Mouse (Mus musculus) lung, embryonic 14.5 days (tissue): ENCODE data around the gene Nipsnap3a. TPM values are rescaled to one million over a fixed set of nuclear protein-coding genes. Genes with fewer than 3 reads are reported as not detected.

ENCODE experiments used
- ATAC-seq: fragments of 200-750 bp; cut with Nextera tagmentation; 2 replicates; pipeline ENCODE4 v1.8.0; 2017; ENCODE audit warnings: mild to moderate bottlenecking, moderate TSS enrichment, moderate library complexity; ENCODE audit not compliant: insufficient read depth
- DNase-seq: peaks from one replicate; pipeline ENCODE4 v3.0.0-alpha.2; 2015
- H3K27ac ChIP-seq: fragments of 300-500 bp; sonication (generic); 2 replicates; pipeline ENCODE4 v1.5.1; 2014; ENCODE audit warnings: low read depth, mild to moderate bottlenecking, moderate library complexity
- H3K27me3 ChIP-seq: fragments of 300-500 bp; sonication (generic); 2 replicates; pipeline ENCODE4 v1.6.1; 2014; ENCODE audit warnings: low read length, control low read depth; ENCODE audit not compliant: insufficient read depth
- H3K36me3 ChIP-seq: fragments of 300-500 bp; sonication (generic); 2 replicates; pipeline ENCODE4 v1.6.1; 2014; ENCODE audit warnings: control low read depth; ENCODE audit not compliant: insufficient read depth
- H3K4me1 ChIP-seq: fragments of 300-500 bp; sonication (generic); 2 replicates; pipeline ENCODE4 v1.6.1; 2014; ENCODE audit warnings: antibody characterized with exemption, control low read depth; ENCODE audit not compliant: insufficient read depth
- H3K4me2 ChIP-seq: fragments of 300-500 bp; sonication (generic); 2 replicates; pipeline ENCODE4 v1.6.1; 2014; ENCODE audit warnings: mild to moderate bottlenecking
- H3K4me3 ChIP-seq: fragments of 300-500 bp; sonication (generic); 2 replicates; pipeline ENCODE4 v1.5.1; 2014; ENCODE audit warnings: low read depth, low read length
- H3K9ac ChIP-seq: fragments of 300-500 bp; sonication (generic); 2 replicates; pipeline ENCODE4 v1.6.1; 2014
- H3K9me3 ChIP-seq: fragments of 300-500 bp; sonication (generic); 2 replicates; pipeline ENCODE4 v1.6.1; 2016; ENCODE audit warnings: low read depth, low read length, control low read depth
- CTCF ChIP-seq: IDR thresholded peaks from 2 replicates; pipeline ENCODE4 v1.5.1; 2016; ENCODE audit warnings: antibody characterized with exemption, low read depth
- WGBS: fragments of 180-500 bp; shearing (Covaris S2); extraction: QIAGEN DNeasy Blood & Tissue Kit; methylation state at CpG from one replicate; pipeline ENCODE4 v1.1.7; 2014; 5-methylcytosine and 5-hydroxymethylcytosine counted together
- polyA plus RNA-seq: library from polyadenylated mRNA; unstranded; fragments of >200 nt; fragmentation: Nextera tagmentation; extraction: Ambion mirVana; gene quantifications from 2 replicates; pipeline ENCODE4 v1.2.1, GENCODE M21; 2014

Nipsnap3a gene
- polyA plus RNA-seq, 1 experiment from 2014 or later = not detected

DNA sequence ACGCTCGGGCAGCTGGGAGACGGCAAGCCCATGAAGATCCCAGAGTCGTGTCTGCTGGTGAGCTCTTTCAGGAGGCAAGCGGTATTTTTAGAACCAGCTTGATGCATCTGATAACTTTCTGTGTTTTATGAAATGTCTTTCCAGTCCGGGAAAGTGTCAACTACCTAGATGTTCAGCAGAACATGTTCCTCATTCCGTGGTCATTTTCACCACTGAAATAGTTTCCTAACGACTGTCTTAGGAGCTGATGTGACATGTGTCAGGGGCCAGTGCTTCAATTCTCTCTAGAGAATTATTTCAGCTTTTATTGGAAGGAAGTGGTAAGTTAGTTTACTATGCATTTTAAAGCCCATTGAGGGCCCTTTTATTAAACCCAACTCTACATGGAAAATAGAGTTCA is 11.1 kb downstream of the Nipsnap3a start:
- 82% methylated on average over 8 of the region's 8 CpGs for WGBS
- DNase-seq = no peak
- H3K27ac ChIP-seq = no peak overlapping the region
- H3K4me2 ChIP-seq = no peak overlapping the region
- no peaks in the 10 kb centered on the region for H3K9me3 ChIP-seq
- no peak for ATAC-seq
- H3K27me3 ChIP-seq = no peaks in the 10 kb centered on the region
- H3K36me3 ChIP-seq = no peaks in the 10 kb centered on the region
- no peaks in the 10 kb centered on the region for H3K4me1 ChIP-seq
- no peak overlapping the region for H3K9ac ChIP-seq
- no peak overlapping the region for H3K4me3 ChIP-seq
- no peak for TF ChIP-seq CTCF

GRCm38 (mm10) chr4:53009183-53009582 is 20.1 kb downstream of the Nipsnap3a start:
- peak; percentile 64 for DNase-seq
- H3K27ac ChIP-seq = no peak overlapping the region

GRCm38 (mm10) chr4:53009871-53010270 is 20.8 kb downstream of the Nipsnap3a start:
- no peak overlapping the region for H3K4me3 ChIP-seq
- no peak overlapping the region for H3K4me2 ChIP-seq
- no peak overlapping the region for H3K27ac ChIP-seq
- no peaks in the 10 kb centered on the region for H3K9me3 ChIP-seq
- DNase-seq = no peak
- no peaks in the 10 kb centered on the region for H3K36me3 ChIP-seq
- H3K9ac ChIP-seq = no peak overlapping the region
- H3K4me1 ChIP-seq = no peaks in the 10 kb centered on the region; the same call in 1 of the 2 replicates
- no peak for ATAC-seq
- TF ChIP-seq CTCF = no peak
- WGBS = 82% methylated on average over 4 of the region's 4 CpGs
- no peaks in the 10 kb centered on the region for H3K27me3 ChIP-seq

More at GRCm38 (mm10) chr4:53009183-53009582, 20.1 kb downstream of the Nipsnap3a start:
- H3K36me3 ChIP-seq = no peaks in the 10 kb centered on the region
- H3K9me3 ChIP-seq = no peaks in the 10 kb centered on the region
- no peaks in the 10 kb centered on the region; the same call in 1 of the 2 replicates for H3K4me1 ChIP-seq
- H3K27me3 ChIP-seq = no peaks in the 10 kb centered on the region
- TF ChIP-seq CTCF = 0 out of 2 replicates have a peak, but pooled peaks have one; percentile 35
- no peak overlapping the region for H3K9ac ChIP-seq
- ATAC-seq = no peak
- 62% methylated on average over 4 of the region's 4 CpGs for WGBS
- no peak overlapping the region for H3K4me2 ChIP-seq
- H3K4me3 ChIP-seq = no peak overlapping the region

- peak within 1 kb of the TSS; percentile 68 for H3K9ac ChIP-seq
- no peaks in the 10 kb centered on the region; the same call in 1 of the 2 replicates for H3K4me1 ChIP-seq
- TF ChIP-seq CTCF = no peak
- no peaks in the 10 kb centered on the region; the same call in 1 of the 2 replicates for H3K9me3 ChIP-seq
- peak within 1 kb of the TSS; percentile 70 for H3K4me3 ChIP-seq
- peak; percentile 96 for ATAC-seq
- H3K36me3 ChIP-seq = peaks cover 12% of the 10 kb centered on the region
- H3K27ac ChIP-seq = peak within 1 kb of the TSS; percentile 73
- WGBS = under 1% methylated on average over 63 of the region's 63 CpGs
- H3K4me2 ChIP-seq = peak within 1 kb of the TSS; percentile 77
- peak; percentile 98 for DNase-seq
- H3K27me3 ChIP-seq = no peaks in the 10 kb centered on the region
These were observed 22.8 kb downstream of the Nipsnap3a start, which contains the start of gene Nipsnap3b for GRCm38 (mm10) chr4:53011732-53012361. Gene Nipsnap3b (plus strand): TSS chr4:53011880.

DNA sequence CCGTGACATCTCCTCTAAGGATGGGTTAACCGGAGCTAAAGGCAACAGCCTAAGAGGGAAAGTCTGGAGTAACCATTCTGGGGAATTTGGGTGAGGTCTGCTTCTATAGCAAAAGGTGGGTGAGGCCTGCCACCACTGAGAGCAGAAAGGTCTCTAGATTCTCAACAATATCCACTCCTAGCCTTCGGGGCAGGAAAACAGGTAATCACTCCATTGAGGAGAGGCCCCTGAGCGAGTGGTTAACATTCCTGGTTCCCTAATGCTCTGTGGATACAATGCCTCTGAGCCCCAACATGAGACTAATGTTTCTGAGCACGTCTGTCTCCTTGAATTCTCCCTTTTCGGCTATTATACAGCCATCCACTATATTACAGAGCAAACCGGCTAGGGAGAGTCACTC is 25.3 kb downstream of the Nipsnap3a start:
- 89% methylated on average over 7 of the region's 7 CpGs for WGBS
- DNase-seq = no peak
- Histone ChIP-seq H3K9ac (no peak overlapping the region), H3K27ac (no peak overlapping the region), H3K27me3 (no peaks in the 10 kb centered on the region), H3K4me3 (no peak overlapping the region), H3K9me3 (no peaks in the 10 kb centered on the region; the same call in 1 of the 2 replicates), H3K4me2 (no peak overlapping the region), H3K4me1 (no peaks in the 10 kb centered on the region; the same call in 1 of the 2 replicates), H3K36me3 (peaks cover 29% of the 10 kb centered on the region)
- ATAC-seq = no peak
- no peak for TF ChIP-seq CTCF

- Histone ChIP-seq H3K27me3 (no peaks in the 10 kb centered on the region), H3K4me3 (no peak overlapping the region), H3K9me3 (no peaks in the 10 kb centered on the region; the same call in 1 of the 2 replicates), H3K4me1 (no peaks in the 10 kb centered on the region; the same call in 1 of the 2 replicates), H3K4me2 (no peak overlapping the region), H3K9ac (no peak overlapping the region), H3K36me3 (peaks cover 35% of the 10 kb centered on the region), H3K27ac (no peak overlapping the region)
- no peak for DNase-seq
- no peak for ATAC-seq
- 95% methylated on average over 3 of the region's 3 CpGs for WGBS
- no peak for TF ChIP-seq CTCF
These were observed 26.0 kb downstream of the Nipsnap3a start for GRCm38 (mm10) chr4:53015024-53015423.

- H3K4me2 ChIP-seq = no peak overlapping the region
- WGBS = 86% methylated on average over 1 of the region's 1 CpGs
These were observed 29.3 kb downstream of the Nipsnap3a start for GRCm38 (mm10) chr4:53018392-53018791.

More at GRCm38 (mm10) chr4:53018392-53018791, 29.3 kb downstream of the Nipsnap3a start:
- no peak overlapping the region for H3K4me3 ChIP-seq
- H3K9ac ChIP-seq = no peak overlapping the region
- no peaks in the 10 kb centered on the region for H3K27me3 ChIP-seq
- ATAC-seq (no peak), DNase-seq (no peak)
- H3K36me3 ChIP-seq = peaks cover 58% of the 10 kb centered on the region
- no peak for TF ChIP-seq CTCF
- no peaks in the 10 kb centered on the region for H3K4me1 ChIP-seq
- H3K27ac ChIP-seq = no peak overlapping the region
- H3K9me3 ChIP-seq = no peaks in the 10 kb centered on the region; the same call in 1 of the 2 replicates
